Mouse (Mus musculus): ENCODE measurements around the gene Rps6ka5.

Gene Rps6ka5

DNA sequence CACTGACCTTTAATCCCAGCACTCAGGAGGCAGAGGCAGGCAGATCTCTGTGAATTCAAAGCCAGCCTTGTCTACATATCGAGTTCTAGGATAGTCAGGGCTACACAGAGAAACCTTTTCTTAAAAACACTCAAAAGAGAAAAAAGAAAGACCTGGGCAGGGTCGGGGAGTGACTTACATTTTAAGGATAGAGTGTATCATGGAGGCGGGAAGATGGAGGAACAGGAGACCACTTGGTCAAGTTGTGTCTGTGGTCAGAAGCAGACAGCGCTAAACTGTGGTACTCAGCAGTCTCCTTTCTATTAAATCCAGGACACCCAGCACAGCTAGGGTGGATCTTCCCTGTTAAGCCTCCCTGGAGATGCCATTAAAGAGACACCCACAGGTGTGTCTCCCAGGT is at the start of gene Rps6ka5:
Gene Rps6ka5 (minus strand): TSS at position 333 of the 400 bp plus-strand sequence.
- DNase-seq (ENCODE audit: low read depth, low spot score), result no peak

DNA sequence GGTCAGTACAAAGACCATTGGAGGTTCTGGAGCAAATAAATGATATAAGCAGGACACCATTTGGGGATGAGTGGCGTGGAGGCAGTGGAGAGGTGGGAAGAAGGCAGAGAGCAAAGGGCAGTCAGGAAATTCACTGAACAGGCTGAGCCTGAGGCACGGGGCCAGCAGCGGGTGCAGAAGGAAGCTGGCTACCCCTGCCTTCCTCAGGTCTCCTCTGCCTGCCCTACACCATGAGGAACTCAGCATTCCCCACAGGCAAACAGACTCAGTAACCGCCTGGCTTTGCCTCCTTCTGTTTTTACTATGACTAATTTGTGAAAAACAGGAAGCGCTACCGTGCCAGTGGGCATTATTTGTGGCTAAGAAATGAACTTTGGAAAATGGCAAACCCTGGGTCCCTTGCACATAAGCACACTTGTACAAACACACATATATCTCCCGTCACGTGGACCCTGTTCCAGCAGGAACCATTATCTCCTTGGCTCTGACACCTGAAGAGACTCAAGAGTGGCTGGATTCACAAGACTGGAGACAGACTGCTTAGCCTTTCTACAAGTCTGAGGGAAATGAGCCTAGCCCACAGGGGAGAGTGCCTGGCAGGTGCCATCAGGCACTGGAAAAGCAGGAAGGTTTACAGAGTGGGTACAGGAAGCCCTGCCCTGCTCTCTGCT is 49.3 kb upstream of the Rps6ka5 start:
- DNase-seq (ENCODE audit: low read depth, low spot score), result no peak

DNA sequence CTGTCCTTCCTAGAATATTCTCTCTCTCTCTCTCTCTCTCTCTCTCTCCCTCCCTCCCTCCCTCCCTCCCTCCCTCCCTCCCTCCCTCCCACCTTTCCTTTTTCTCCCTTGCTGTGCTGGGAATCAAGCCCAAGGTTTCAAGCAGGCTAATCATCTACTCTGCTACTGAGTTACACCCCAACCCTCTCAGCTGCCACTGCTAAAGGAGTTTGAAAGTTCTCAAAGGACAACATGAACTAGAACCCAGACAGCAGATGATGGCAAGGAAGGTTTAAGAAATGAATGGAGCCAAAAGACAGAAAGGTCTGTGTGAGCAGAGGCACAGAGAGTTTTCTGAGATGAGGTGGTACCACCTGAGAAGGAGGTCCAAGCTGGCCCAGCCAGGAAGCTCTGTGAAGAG is 48.5 kb upstream of the Rps6ka5 start:
- no peak for DNase-seq (ENCODE audit: low read depth, low spot score)

DNA sequence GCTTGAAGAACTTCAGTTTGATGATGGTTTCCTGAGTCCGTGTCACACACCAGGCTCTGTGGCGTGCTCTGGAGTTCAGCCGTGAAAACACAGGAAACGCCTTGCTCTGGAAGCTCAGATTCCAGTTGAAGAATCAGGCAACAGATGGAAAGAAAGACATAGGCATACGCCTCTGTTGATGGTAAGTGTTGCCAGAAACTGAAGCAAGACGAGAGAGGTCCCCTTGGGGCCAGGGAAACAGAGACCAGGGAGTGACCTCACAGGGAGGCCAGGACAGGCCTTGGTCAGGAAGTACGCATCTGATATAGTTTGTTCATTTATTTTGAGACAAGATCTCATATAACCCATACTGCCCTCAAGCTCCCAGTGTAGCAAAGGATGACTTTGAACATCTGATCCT is 48.0 kb upstream of the Rps6ka5 start:
- no peak for DNase-seq (ENCODE audit: low read depth, low spot score)

DNA sequence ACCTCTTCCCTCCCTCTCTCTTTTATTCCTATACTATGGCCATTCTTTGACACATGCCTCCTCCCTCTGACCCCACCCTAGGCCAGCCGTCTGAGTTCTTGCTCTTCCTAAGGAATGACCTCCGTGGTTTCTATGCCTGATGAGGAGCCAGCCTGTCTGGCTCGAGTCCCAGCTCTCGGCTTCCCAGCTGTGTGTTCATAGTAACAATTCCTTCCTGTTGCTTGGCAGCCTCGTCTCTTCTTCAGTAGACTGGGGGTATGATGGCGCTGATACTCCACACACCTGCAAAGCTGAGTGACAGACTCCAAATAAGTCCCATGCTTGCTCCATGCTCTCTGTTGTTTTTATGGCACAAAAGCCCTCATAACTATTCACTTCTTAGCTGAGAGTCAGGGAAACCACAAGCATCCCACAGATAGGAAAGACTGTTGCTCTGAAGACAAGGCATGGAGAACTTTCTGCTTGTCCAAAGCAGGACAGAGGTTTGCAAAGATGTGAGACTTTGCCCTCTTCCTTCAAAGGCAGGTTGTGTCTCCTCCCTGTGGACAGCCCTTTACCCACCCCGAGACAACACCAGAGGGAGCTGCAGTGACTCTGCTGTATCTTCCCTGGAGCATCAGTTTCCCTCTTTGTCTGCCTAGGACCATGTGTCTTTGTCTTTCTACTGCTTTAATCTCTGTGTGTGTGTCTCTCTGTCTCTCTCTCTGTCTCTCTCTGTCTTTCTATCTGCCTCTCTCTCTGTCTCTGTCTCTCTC is 45.6 kb upstream of the Rps6ka5 start:
- peak; percentile 44 for DNase-seq (ENCODE audit: low read depth, low spot score)

DNA sequence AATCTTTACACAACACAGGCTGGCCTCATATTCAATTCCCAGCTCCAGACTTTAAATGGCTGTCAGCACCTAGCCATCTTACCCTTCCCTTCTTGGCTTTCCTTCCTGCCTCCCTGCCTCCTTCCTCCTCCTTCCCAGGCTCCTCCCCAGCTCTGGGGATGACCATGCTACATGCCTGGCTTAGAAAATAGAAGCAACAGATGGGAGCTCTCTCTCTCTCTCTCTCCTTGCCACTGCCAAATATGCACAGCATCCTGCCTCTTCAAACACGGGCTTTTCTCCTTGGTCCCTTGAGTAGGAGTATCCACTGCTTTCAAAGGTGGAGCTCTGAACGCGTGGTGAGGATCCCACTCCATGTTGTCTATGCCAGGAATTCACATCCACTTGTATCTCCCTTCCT is 44.0 kb upstream of the Rps6ka5 start:
- DNase-seq (ENCODE audit: low read depth, low spot score), result no peak

DNA sequence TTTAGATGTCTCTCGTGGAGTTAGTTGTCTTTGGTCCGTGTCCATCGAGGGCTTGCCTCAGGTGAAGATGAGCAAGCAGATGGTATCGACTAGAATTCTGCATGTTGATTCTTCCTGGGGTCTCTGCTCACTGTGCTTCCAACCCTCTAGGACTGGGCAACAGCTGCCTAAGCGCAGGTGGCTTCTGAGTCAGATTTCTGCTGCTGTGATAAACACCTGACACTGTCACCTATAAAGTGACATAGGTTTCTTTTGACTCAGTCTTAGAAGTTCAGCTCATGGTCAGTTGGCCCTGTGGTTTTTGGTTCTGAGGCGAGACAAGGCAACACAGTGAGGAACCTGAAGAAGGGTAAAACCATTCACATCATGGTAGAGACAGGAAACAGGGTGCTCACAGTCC is 43.1 kb upstream of the Rps6ka5 start:
- no peak for DNase-seq (ENCODE audit: low read depth, low spot score)

- DNase-seq (ENCODE audit: low read depth, low spot score), result no peak
Observed at GRCm38 (mm10) chr12:100764329-100765018, 37.7 kb upstream of the Rps6ka5 start.

- DNase-seq (ENCODE audit: low read depth, low spot score), result no peak
Observed at GRCm38 (mm10) chr12:100762663-100763425, 36.1 kb upstream of the Rps6ka5 start.

GRCm38 (mm10) chr12:100757427-100757826 is 30.6 kb upstream of the Rps6ka5 start:
- DNase-seq (ENCODE audit: low read depth, low spot score), result peak; percentile 61

- DNase-seq (ENCODE audit: low read depth, low spot score), result no peak
Observed at GRCm38 (mm10) chr12:100753716-100754115, 26.9 kb upstream of the Rps6ka5 start.

GRCm38 (mm10) chr12:100752977-100753376 is 26.2 kb upstream of the Rps6ka5 start:
- no peak for DNase-seq (ENCODE audit: low read depth, low spot score)

DNA sequence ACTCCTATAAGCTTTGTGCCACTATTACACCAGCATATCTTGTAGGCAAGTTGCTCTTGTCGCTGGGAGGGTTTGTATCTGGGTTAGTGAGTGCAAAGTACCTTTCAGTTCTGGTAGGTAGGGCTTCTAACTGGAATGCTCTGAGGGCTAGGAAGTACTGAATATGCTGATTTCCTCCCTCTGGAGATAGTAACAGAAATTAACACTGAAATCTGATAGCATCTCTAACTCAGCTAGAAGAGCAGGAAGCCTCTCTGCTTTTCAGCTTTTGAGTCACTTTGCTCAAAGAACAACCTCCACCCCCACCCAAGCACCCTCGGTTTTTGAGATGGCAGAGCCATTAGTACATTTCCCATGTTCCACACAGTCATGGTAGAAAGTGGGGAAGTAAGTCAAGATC is 15.7 kb upstream of the Rps6ka5 start:
- DNase-seq (ENCODE audit: low read depth, low spot score), result no peak

- no peak for DNase-seq (ENCODE audit: low read depth, low spot score)
Observed at GRCm38 (mm10) chr12:100740313-100740712, 13.5 kb upstream of the Rps6ka5 start.

DNA sequence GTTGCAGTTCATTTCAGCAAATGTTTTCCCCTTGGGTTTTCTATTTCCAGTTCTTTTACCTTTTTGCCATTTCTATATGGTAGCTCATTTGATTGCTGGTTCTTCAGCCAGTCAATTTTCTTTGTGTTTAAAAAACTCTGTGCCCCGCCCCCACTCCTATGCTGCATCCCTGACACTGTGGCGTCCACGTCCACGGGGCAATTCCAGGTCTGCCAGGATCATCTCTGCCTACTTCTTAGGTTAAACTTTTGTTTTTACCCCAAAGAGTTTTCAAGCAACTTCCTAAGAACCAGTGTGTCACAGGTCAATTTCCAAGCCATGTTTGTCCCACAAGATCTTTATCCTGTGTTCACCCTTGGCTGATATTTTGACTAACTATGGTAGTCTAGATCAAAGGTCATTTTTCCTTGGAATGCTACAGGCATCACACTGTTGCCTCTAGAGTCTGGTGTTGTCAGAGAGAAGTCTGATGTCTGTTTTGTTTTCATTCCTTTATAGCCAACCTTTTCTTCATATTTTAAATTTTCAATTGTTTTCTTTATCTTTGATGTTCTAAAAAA is 12.3 kb upstream of the Rps6ka5 start:
- DNase-seq (ENCODE audit: low read depth, low spot score), result no peak

- DNase-seq (ENCODE audit: low read depth, low spot score), result no peak
Observed at GRCm38 (mm10) chr12:100738498-100738897, 11.7 kb upstream of the Rps6ka5 start.

GRCm38 (mm10) chr12:100735581-100735980 is 8.8 kb upstream of the Rps6ka5 start:
- no peak for DNase-seq (ENCODE audit: low read depth, low spot score)

DNA sequence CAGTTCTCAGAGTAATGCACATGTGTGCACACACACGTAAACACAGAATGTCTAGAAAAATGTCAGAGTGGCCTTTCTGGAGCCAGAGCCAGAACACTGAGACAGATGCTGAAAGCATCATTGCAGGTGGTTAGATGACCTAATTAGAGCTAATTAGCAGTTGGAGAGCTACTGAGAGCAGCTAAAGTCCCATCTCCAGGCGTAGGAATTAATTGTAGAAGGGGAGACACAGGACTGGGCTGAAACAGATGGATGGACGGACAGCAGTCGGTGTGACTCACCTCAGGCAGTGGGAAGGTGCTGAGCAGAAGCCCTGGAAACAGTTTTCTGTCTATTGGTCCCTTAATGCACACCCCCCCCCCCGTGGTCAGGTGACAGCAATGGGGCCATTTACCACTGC is 8.4 kb upstream of the Rps6ka5 start:
- no peak for DNase-seq (ENCODE audit: low read depth, low spot score)

DNA sequence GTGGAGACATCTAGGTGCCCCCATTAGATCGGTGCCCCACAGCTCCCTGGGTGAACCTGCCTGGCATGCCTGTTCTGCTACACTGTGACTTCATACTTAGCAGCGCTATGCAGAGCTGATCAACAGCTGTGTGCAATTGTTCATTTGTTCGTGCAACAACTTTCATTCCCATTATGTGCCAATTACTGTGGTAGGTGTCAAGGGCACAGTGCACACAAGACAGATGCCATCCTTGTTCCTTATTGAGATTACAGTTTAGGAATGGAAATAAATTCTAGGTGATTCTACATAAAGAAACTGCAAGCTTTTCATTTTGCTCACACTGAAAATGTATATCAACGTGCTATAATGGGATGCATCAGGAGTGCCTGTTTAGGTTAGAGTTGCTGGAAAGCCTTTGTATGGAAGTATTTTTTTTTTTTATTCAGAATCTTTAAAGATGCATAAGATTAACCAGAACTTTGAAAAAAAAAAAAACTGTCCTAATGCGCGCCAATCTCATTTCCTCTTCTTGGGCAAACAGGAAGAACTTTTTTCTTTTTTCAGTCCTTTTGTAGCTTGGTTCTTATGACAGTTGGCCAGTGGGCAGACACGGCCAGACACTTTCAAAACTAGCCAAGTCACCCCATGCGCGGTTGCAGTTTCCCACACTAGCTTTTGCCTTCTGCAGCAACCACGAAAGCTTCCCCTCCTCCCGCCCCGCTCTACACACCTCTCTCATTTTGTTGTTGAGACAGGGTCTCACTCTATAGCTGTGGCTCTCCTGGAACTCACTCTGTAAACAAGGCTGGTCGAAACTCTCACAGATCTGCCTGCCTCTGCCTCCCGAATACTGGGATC is 2.1 kb upstream of the Rps6ka5 start:
- DNase-seq (ENCODE audit: low read depth, low spot score), result no peak

DNA sequence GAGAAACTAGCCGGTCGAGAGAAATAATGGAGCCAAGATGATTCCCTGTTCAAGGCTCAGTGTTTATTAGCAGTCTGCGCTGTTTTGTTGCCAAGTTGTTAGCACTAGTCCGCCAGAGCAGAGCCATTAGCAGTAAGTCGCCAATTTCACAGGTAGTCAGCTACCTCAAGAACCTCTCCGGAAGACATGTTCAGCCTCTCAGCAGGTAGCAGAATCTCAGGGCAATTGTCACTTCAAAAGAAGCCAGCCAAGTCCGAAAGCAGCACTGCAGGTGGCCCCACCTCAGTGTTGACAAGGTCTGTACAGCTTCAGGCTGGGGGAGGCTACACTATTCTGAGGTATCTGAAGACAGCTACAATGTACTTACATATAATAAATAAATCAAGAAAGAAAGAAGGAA is 1.1 kb upstream of the Rps6ka5 start:
- DNase-seq (ENCODE audit: low read depth, low spot score), result peak; percentile 83

DNA sequence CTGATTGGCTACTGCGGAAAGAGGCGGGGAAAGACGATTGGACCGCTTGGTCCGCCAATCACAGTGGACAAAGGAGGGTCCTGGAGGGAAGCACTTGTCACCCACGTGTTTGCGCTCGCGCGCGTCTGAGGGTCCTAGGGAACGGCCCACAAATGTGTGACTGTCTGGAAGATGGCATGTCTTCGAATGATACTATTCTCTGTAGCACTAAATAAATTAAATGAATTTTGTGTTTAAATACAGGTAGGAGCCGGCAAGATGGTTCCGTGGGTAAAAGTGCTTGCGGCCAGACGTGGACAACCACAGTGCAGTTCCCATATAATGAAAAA is 1.4 kb downstream of the Rps6ka5 start:
- no peak for DNase-seq (ENCODE audit: low read depth, low spot score)
